Mouse (Mus musculus) forebrain, embryonic 13.5 days (tissue): ENCODE data around the gene Rnf111. TPM values are rescaled to one million over a fixed set of nuclear protein-coding genes. Genes with fewer than 3 reads are reported as not detected.

ENCODE experiments used
- ATAC-seq: fragments of 200-750 bp; cut with Nextera tagmentation; 2 replicates; pipeline ENCODE4 v1.8.0; 2017
- H3K27ac ChIP-seq: fragments of 300-500 bp; sonication (generic); 2 replicates; pipeline ENCODE4 v1.5.1; 2015; ENCODE audit warnings: inconsistent platforms, mild to moderate bottlenecking, moderate library complexity
- H3K27me3 ChIP-seq: fragments of 300-500 bp; sonication (generic); 2 replicates; pipeline ENCODE4 v1.6.1; 2015; ENCODE audit warnings: mild to moderate bottlenecking, inconsistent platforms
- H3K36me3 ChIP-seq: fragments of 300-500 bp; sonication (generic); 2 replicates; pipeline ENCODE4 v1.6.1; 2015; ENCODE audit warnings: mild to moderate bottlenecking, inconsistent platforms; ENCODE audit not compliant: poor library complexity, severe bottlenecking
- H3K4me1 ChIP-seq: fragments of 300-500 bp; sonication (generic); 2 replicates; pipeline ENCODE4 v1.6.1; 2015; ENCODE audit warnings: inconsistent platforms
- H3K4me2 ChIP-seq: fragments of 300-500 bp; sonication (generic); 2 replicates; pipeline ENCODE4 v1.6.1; 2015; ENCODE audit warnings: inconsistent platforms, mild to moderate bottlenecking, moderate library complexity
- H3K4me3 ChIP-seq: fragments of 300-500 bp; sonication (generic); 2 replicates; pipeline ENCODE4 v1.5.1; 2015; ENCODE audit warnings: mild to moderate bottlenecking, inconsistent platforms
- H3K9ac ChIP-seq: fragments of 300-500 bp; sonication (generic); 2 replicates; pipeline ENCODE4 v1.6.1; 2015; ENCODE audit warnings: mild to moderate bottlenecking, inconsistent platforms
- H3K9me3 ChIP-seq: fragments of 300-500 bp; sonication (generic); replicated peaks from 2 replicates; pipeline ENCODE4 v1.6.1; 2016; ENCODE audit warnings: inconsistent platforms
- WGBS: fragments of 180-500 bp; shearing (Covaris S2); methylation state at CpG from one replicate; pipeline ENCODE4 v1.1.7; 2015; 5-methylcytosine and 5-hydroxymethylcytosine counted together
- microRNA-seq: library from miRNA; unstranded; fragments of <30 nt; microRNA quantifications from one replicate; pipeline ENCODE4, GENCODE M21; 2016
- polyA plus RNA-seq: library from polyadenylated mRNA; unstranded; fragments of >200 nt; fragmentation: Nextera tagmentation; extraction: Ambion mirVana; gene quantifications from 2 replicates; pipeline ENCODE4 v1.2.1, GENCODE M21; 2015

Rnf111 gene
- polyA plus RNA-seq, 1 experiment from 2014 or later = 35.1 TPM

GRCm38 (mm10) chr9:70389548-70389947 is 114.0 kb downstream of the Rnf111 start:
- 92% methylated on average over 3 of the region's 3 CpGs for WGBS
- no peak for ATAC-seq
- Histone ChIP-seq H3K4me2 (no peak overlapping the region), H3K4me1 (no peaks in the 10 kb centered on the region), H3K27ac (no peak overlapping the region), H3K9me3 (no peaks in the 10 kb centered on the region), H3K4me3 (no peak overlapping the region), H3K9ac (no peak overlapping the region), H3K27me3 (no peaks in the 10 kb centered on the region), H3K36me3 (0 out of 2 replicates have a peak, but pooled peaks cover 5% of the 10 kb centered on the region)

GRCm38 (mm10) chr9:70387410-70388119 is 116.0 kb downstream of the Rnf111 start:
- Histone ChIP-seq H3K4me1 (no peaks in the 10 kb centered on the region), H3K27ac (no peak overlapping the region), H3K27me3 (no peaks in the 10 kb centered on the region), H3K4me3 (no peak overlapping the region), H3K4me2 (no peak overlapping the region), H3K9me3 (no peaks in the 10 kb centered on the region), H3K9ac (no peak overlapping the region), H3K36me3 (0 out of 2 replicates have a peak, but pooled peaks cover 5% of the 10 kb centered on the region)
- 88% methylated on average over 4 of the region's 4 CpGs for WGBS
- no peak for ATAC-seq

DNA sequence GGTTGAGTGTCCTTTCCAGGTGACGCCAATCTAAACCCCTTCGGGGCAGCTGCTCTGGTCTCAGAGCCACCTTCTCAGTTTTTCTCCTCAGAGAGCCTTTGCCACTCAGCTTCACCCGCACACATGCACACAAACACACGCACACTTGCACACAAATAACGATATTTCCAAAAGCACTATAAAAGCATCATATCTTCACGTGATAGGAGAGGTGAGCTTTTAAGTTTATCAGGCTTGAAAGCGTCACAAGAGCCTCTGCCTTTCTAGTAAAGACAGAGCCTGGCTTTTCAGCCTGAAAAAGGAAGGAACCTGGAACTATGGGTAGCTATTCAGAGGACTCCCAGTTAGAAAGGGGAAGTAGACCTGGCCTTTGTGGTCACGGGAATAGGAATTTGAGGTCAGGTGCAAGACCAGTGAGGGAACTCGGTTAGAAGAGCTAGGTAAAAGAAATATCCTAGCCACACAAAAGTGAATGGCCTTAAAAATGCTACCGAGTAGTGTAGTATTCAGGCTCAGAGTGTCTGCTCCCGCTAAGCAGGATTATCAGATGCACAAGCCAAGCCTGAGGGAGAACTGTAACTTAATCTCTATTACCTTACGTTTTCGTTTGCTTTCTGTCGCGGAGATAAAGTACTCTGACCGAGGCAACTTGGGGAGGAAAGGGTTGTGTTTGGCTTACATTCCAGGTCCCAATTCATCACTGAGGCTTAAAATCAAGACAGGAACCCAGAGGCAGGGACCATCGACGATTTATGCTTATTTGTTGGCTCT is 118.4 kb downstream of the Rnf111 start:
- H3K4me1 ChIP-seq = no peaks in the 10 kb centered on the region
- ATAC-seq = no peak
- no peaks in the 10 kb centered on the region for H3K9me3 ChIP-seq
- 0 out of 2 replicates have a peak, but pooled peaks cover 5% of the 10 kb centered on the region for H3K36me3 ChIP-seq
- H3K4me3 ChIP-seq = no peak overlapping the region
- no peak overlapping the region for H3K9ac ChIP-seq
- no peak overlapping the region for H3K27ac ChIP-seq
- no peak overlapping the region for H3K4me2 ChIP-seq
- H3K27me3 ChIP-seq = no peaks in the 10 kb centered on the region
- 91% methylated on average over 18 of the region's 18 CpGs for whole genome bisulfite sequencing

DNA sequence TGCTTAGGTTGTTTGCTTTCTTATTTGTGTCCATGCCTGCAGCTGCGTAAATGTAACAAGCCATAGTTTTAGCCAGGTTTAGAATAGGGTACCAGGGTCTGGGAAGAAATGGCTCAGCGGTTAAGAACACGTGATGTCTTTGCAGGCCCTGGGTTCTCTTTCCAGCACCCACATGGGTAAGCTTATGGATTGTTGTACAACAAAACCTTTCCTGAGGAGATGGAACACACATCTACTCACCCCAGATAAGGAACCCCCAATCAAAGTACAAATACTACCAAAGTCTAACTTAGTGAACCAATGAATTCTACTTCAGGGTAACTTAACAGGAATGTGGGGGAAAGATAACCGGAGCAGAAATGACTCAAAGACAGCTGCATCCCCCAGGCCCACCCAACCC is 119.0 kb downstream of the Rnf111 start:
- no peak overlapping the region for H3K9ac ChIP-seq
- no peaks in the 10 kb centered on the region for H3K9me3 ChIP-seq
- H3K4me1 ChIP-seq = no peaks in the 10 kb centered on the region
- H3K4me3 ChIP-seq = no peak overlapping the region
- 94% methylated on average over 4 of the region's 4 CpGs for WGBS
- 0 out of 2 replicates have a peak, but pooled peaks cover 5% of the 10 kb centered on the region for H3K36me3 ChIP-seq
- no peak overlapping the region for H3K27ac ChIP-seq
- no peaks in the 10 kb centered on the region for H3K27me3 ChIP-seq
- no peak for ATAC-seq
- H3K4me2 ChIP-seq = no peak overlapping the region

- no peak for ATAC-seq
- no peaks in the 10 kb centered on the region for H3K9me3 ChIP-seq
- no peaks in the 10 kb centered on the region for H3K4me1 ChIP-seq
- no peak overlapping the region for H3K4me3 ChIP-seq
- H3K27me3 ChIP-seq = no peaks in the 10 kb centered on the region
- H3K4me2 ChIP-seq = no peak overlapping the region
- 0 out of 2 replicates have a peak, but pooled peaks cover 5% of the 10 kb centered on the region for H3K36me3 ChIP-seq
- H3K9ac ChIP-seq = no peak overlapping the region
- 70% methylated on average over 10 of the region's 10 CpGs for WGBS
- H3K27ac ChIP-seq = no peak overlapping the region
Measured at GRCm38 (mm10) chr9:70383750-70384149, 119.8 kb downstream of the Rnf111 start.

DNA sequence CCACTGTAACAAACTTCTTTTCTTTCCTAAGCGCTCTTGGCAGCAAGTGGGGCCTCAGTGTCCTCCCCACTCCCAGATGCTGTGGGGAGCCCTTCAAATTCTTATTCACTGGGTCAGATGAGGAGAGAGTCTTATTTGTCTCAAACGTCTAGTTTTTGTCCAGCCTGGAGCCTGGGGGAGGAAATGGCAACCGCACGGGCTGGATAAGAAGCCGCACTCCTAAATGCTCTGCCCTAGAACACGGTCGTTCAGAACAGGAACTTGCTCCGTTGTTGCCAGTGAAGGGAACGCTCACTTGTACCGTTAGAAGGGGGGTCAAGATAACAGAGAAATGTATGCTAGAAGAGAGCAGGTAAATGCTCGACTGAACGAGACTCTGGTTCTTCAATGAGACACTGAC is 121.4 kb downstream of the Rnf111 start:
- 0 out of 2 replicates have a peak, but pooled peaks cover 5% of the 10 kb centered on the region for H3K36me3 ChIP-seq
- H3K9me3 ChIP-seq = no peaks in the 10 kb centered on the region
- no peak overlapping the region for H3K4me3 ChIP-seq
- H3K9ac ChIP-seq = no peak overlapping the region
- H3K27me3 ChIP-seq = no peaks in the 10 kb centered on the region
- H3K4me1 ChIP-seq = no peaks in the 10 kb centered on the region
- no peak overlapping the region for H3K27ac ChIP-seq
- no peak overlapping the region for H3K4me2 ChIP-seq
- 85% methylated on average over 12 of the region's 12 CpGs for WGBS
- no peak for ATAC-seq

- 87% methylated on average over 7 of the region's 7 CpGs for WGBS
- Histone ChIP-seq H3K4me2 (no peak overlapping the region), H3K27me3 (no peaks in the 10 kb centered on the region), H3K9ac (no peak overlapping the region), H3K27ac (no peak overlapping the region), H3K4me3 (no peak overlapping the region), H3K9me3 (no peaks in the 10 kb centered on the region), H3K4me1 (no peaks in the 10 kb centered on the region), H3K36me3 (0 out of 2 replicates have a peak, but pooled peaks cover 1% of the 10 kb centered on the region)
- no peak for ATAC-seq
Measured at GRCm38 (mm10) chr9:70379502-70380467, 123.7 kb downstream of the Rnf111 start.

Small RNA genes lying within 50 kb of the gene (microRNA-seq; reads per million reads assigned to microRNA genes)
- gene Mir5626 = 11.8 reads per million, percentile 25 among the genes with 10 or more reads in this experiment

Other genes with a start within 250 kb of the Rnf111 start
- 142 and 150 TPM in 2 replicates for gene Ccnb2, start 82.2 kb downstream of the Rnf111 start, polyA plus RNA-seq
- 72.7 and 73.5 TPM in 2 replicates for gene Sltm, start 39.0 kb upstream of the Rnf111 start, polyA plus RNA-seq
- 0.11 and 0.15 TPM in 2 replicates for gene Gm10642, start 152.5 kb upstream of the Rnf111 start, polyA plus RNA-seq
- 10.2 and 10.9 TPM in 2 replicates for gene Mindy2, start 153.4 kb upstream of the Rnf111 start, polyA plus RNA-seq
- gene Adam10, start 175.3 kb upstream of the Rnf111 start, polyA plus RNA-seq = 60.8 and 61.6 TPM in 2 replicates